Mouse (Mus musculus) mouse trophoblast stem cell (cell line): ENCODE measurements around the gene 2410015M20Rik.

Experiments used
- in situ Hi-C, 2 experiments: fragments of 300-500 bp; cut with MseI, MboI; formaldehyde crosslinking; loops; 2 replicates in 1 of 2; 3 replicates in 1 of 2; pipeline ENCODE4 v1.15.1; 2025

Gene 2410015M20Rik

GRCm38 (mm10) chr17:56609452-56610171, at the start of gene 2410015M20Rik:
Gene 2410015M20Rik, minus strand, starts transcription at chr17:56609771.
- in situ Hi-C loops, result no loop called here

- in situ Hi-C loops, result no loop called here
These were observed 46.6 kb upstream of the 2410015M20Rik start for GRCm38 (mm10) chr17:56656171-56656570.

- in situ Hi-C loops, result no loop called here
These were observed 45.7 kb upstream of the 2410015M20Rik start for GRCm38 (mm10) chr17:56655311-56655710.

- in situ Hi-C loops, result no loop called here
These were observed 45.2 kb upstream of the 2410015M20Rik start for GRCm38 (mm10) chr17:56654771-56655170.

DNA sequence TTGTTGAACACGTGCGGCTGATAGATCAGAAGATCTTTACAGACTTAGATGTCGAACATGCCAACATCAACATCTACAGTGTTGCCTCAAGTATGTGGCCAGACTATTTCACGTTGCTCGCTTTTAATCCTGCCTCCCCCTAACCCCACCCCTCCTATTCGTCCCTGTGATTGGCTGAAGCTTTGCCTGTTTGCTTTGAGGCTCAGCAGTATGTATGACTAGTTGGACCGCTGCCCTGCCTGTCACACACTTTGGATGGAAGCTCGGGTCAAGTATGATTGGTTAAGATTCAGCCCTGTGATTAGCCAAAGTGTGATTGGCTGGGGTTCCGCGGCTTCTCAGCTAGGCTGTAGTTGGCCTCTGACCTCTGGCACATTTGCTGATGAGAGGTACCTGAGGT, 42.2 kb upstream of the 2410015M20Rik start:
- in situ Hi-C loops, result no loop called here

DNA sequence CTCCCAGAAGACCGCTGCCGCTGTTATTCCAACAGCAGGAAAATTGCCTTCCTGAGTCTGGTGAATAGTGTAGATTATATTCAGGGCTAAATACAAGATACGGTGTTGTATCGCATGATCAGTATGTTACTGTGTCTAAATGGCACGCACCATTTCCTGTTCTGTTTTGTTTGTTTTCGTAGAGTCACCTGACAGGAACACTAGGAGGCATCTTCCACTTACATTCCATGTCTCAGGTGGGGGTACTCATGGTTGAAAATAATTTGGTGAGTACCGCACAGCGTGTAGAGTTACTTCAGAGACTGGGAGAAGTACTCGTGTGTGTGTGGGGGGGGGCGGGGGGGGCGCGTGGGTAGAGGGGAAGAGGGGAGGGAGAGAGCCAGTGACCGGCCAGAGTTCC, 38.0 kb upstream of the 2410015M20Rik start:
- in situ Hi-C loops, result no loop called here

DNA sequence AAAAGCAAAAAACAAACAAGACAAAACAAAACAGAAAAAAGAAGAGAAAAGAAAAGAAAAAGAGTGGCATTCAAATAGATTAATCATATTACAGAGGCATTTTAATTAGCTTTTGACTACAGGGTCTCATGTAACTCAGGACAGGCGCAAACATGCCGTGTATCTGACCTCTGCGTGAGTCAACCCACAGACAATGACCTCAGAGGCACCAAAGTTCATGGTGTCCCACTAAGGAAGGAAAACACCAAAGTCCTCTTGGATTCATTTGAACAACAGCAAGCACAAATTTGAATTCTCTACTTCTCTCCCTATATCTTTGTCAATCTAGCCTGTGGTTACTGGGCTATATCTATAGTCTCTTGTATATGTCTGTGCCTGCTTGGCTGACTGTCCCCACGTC, 33.7 kb upstream of the 2410015M20Rik start:
- in situ Hi-C loops, result no loop called here

GRCm38 (mm10) chr17:56634023-56634422, 24.5 kb upstream of the 2410015M20Rik start:
- in situ Hi-C loops, result loop anchor here in 1 of 2 experiments (5.0 kb wide), 1 partner anchor 33 kb away; no protein-coding TSS in a partner anchor

DNA sequence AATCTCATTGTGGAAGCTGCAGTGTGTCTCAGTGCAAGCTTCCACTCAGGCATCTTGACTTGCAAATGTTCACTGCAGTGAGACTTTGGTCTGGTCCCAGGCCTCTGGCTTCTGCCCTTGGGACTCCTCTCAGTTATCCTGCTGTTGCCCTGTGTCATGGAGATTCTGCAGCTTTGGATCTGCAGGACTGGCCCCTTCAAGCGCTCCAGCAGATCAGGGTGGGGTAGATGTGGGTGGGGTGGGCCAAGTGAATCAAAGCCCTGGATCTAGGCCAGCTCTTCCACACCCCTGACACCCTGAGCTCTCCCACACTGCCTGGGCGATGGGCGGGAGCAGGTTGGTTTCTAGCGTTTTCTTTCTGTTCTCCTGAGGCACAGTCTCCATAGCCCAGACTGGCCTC, 22.2 kb upstream of the 2410015M20Rik start:
- in situ Hi-C loops, result loop anchor here in 1 of 2 experiments (5.0 kb wide), 1 partner anchor 35 kb away; no protein-coding TSS in a partner anchor

- in situ Hi-C loops, result loop anchor here in 1 of 2 experiments (5.0 kb wide), 1 partner anchor 37 kb away; no protein-coding TSS in a partner anchor
These were observed 20.5 kb upstream of the 2410015M20Rik start for GRCm38 (mm10) chr17:56629800-56630781.

GRCm38 (mm10) chr17:56627530-56628277, 18.1 kb upstream of the 2410015M20Rik start, which contains the start of gene Catsperd:
Gene Catsperd, plus strand, starts transcription at chr17:56628143.
- in situ Hi-C loops, result no loop called here

DNA sequence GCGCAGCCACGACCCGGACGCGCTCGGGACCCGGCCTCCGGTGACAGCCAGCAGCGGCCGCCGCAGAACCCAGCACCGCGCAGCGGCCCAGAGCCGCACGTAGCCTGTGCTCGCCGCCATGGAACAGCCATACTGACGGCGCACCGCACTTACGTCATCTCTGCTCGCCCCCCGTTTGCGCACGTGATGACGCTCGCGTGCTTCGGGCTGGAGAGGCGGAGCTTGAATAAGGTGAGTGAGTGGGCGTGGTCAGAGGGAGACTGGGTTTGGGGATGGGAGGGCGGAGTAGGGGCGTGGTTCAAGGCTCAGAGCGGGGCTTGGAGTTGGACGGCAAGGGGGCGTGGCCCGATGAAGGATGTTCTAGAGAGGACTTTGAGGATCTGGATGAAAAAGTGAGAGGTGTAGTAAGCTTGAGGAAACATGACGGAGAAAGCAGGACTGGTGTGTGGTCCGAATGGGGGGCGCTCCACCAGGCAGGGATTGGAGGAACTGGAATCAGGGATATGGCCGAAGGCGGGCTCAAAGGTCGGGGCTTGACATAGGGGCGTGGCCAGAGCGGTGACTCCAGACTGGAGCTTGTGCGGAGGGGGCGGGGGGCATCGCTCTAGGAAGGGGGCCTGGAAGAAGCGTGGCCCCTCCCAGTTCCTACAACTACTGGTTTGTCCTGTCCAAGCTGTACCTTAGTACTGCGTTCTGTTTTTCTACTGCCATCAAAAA, 17.3 kb upstream of the 2410015M20Rik start, which contains the start of gene Lonp1:
Gene Lonp1 (minus strand): TSS at position 134 of the 717 bp plus-strand sequence.
- in situ Hi-C loops, result no loop called here

DNA sequence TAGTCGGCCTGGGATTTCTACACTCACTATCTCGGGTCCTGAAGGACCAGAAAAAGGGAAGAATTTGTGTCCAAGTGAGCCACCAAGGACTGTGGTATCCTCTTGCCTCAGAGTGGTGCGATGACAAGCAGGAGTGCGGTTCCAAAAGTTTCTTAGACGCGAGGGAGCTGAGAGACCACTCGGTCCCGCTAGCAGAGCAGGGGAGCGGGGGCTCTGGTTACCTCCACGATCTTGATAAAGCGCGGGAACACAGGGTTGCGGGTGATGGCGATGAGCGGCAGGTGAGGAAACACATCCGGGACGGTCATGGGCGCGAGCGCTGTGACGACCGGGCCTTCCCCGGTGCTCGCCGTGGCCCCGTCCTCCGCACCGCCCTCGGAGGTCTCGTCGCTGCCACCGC, 16.7 kb upstream of the 2410015M20Rik start:
- in situ Hi-C loops, result no loop called here

DNA sequence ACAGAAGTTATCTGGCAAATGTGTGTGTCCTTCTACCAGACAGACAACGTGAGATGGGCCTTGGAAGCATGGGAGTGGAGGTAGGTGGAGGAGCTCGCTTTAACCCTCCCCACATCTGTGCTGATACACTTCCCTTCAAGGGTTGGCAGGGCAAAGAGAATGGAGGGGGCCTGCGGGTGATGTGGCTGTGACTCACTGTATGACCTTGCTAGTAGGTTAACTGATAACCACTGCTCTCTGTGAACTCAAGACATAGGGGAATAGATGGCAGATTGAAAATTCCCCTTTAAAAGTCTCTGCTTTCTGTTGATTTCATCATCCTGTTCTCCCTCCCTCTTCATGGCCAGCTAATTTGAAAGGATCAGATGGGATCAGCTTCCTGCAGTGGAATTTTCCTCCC, 15.9 kb upstream of the 2410015M20Rik start:
- in situ Hi-C loops, result no loop called here

DNA sequence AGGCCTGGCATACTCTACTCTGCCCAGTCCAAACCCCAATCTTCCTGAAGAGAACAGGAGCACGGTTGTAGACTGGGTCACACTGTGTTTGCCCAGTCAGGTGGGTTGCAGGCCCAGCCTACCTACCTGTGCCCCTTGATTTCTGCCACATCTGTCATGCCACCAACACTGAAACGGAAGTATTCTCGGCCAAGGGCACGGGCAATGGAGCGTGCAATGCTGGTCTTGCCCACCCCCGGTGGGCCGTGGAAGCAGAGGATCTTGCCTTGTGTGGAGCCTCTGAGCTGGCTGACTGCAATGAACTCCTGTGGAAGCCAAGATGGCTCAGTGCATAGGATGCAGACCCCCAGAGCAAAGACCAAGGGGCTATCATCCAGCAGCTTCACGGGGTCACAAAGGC, 8.1 kb upstream of the 2410015M20Rik start:
- in situ Hi-C loops, result loop anchor here in 1 of 2 experiments (5.0 kb wide), 1 partner anchor 50 kb away; no protein-coding TSS in a partner anchor

DNA sequence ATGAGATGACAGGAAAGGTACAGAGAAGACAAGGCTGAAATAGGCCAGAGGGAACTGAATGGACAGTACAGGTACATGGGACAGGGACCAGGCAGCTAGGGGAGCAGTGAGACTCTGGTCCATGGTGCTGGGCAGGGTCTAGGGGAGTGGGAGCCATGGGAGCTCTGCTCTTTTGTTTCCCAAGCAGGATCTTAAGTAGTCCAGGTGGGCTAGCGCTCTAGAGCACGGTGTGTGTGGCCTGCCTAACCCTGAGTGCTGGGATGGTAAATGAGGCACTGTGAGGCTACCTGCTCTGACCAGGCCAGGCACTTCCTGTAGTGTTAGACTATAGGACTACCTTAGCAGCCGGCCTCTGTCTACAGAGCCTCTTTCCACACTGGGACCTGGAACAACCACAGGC, 7.2 kb upstream of the 2410015M20Rik start:
- in situ Hi-C loops, result loop anchor here in 1 of 2 experiments (5.0 kb wide), 1 partner anchor 51 kb away; no protein-coding TSS in a partner anchor

GRCm38 (mm10) chr17:56615792-56616191, 6.2 kb upstream of the 2410015M20Rik start:
- in situ Hi-C loops, result loop anchor here in 1 of 2 experiments (5.0 kb wide), 1 partner anchor 52 kb away; no protein-coding TSS in a partner anchor

GRCm38 (mm10) chr17:56615136-56615784, 5.7 kb upstream of the 2410015M20Rik start:
- in situ Hi-C loops, result loop anchor here in 1 of 2 experiments (5.0 kb wide), 1 partner anchor 52 kb away; no protein-coding TSS in a partner anchor

DNA sequence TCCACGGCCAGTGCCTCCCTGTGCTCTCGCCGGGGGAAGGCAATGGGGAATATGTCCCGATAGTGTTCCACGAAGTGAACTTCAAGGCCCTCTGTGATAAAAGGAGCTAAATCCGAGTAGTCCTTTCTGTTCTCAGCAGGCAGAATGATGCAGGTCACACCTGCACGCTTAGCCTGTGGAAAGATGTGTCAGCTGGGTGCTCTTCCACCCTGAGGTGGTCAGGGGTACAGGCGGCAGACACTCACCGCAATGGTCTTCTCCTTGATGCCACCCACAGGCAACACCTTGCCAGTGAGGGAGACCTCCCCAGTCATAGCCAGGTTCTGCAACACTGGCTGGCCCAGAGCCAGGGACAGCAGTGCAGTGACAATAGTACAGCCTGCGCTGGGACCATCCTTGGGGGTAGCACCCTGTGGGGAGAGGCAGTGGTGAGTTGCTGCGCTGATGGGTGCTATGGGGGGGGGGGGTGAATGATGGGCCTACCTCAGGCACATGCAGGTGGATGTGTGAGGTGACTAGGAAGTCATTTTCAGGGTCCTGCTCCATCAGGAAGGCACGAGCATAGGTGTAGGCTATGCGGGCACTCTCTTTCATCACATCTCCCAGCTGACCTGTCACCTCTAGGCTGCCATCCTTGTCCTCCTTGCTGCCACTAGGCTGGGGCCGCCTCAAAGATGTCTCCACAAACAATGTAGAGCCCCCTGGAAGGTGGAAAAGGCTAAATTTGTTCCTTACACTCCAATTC, 5.0 kb upstream of the 2410015M20Rik start:
- in situ Hi-C loops, result loop anchor here in 1 of 2 experiments (5.0 kb wide), 1 partner anchor 53 kb away; no protein-coding TSS in a partner anchor
